Mouse (Mus musculus) myocyte (in vitro differentiated cells): ENCODE data around the gene Fam163b.

Experiments used
- CEBPB ChIP-seq: IDR thresholded peaks from 2 replicates; pipeline ENCODE4 v1.6.1; 2011; ENCODE audit warnings: mild to moderate bottlenecking, moderate library complexity; ENCODE audit not compliant: poor library complexity, insufficient read depth, severe bottlenecking
- E2F4 ChIP-seq: IDR thresholded peaks from one replicate; pipeline ENCODE4 v1.6.1; 2011; ENCODE audit warnings: mild to moderate bottlenecking, control low read depth, moderate library complexity; ENCODE audit not compliant: insufficient read depth
- MAX ChIP-seq: IDR thresholded peaks from one replicate; pipeline ENCODE4 v1.6.1; 2011; ENCODE audit warnings: low read depth, mild to moderate bottlenecking, control low read depth
- MYOD1 ChIP-seq, 3 experiments: IDR thresholded peaks; one replicate each; pipeline ENCODE4 v1.6.1; 2011; ENCODE audit warnings: control low read depth in 2 of 3, low read depth in 2 of 3, mild to moderate bottlenecking in 2 of 3, moderate library complexity in 1 of 3; ENCODE audit not compliant: insufficient read length in 2 of 3, control insufficient read depth in 1 of 3
- POLR2A ChIP-seq: IDR thresholded peaks from one replicate; pipeline ENCODE4 v1.6.1; 2011; ENCODE audit warnings: low read depth, mild to moderate bottlenecking, control low read depth, moderate library complexity; ENCODE audit not compliant: insufficient read length
- POLR2AphosphoS2 ChIP-seq: IDR thresholded peaks from one replicate; pipeline ENCODE4 v1.6.1; 2011; ENCODE audit warnings: low read depth, control low read depth; ENCODE audit not compliant: insufficient read length
- REST ChIP-seq: IDR thresholded peaks from one replicate; pipeline ENCODE4 v1.6.1; 2011; ENCODE audit warnings: mild to moderate bottlenecking, control low read depth, moderate library complexity; ENCODE audit not compliant: insufficient read depth, insufficient read length
- SRF ChIP-seq: IDR thresholded peaks from one replicate; pipeline ENCODE4 v1.6.1; 2011; ENCODE audit warnings: low read depth; ENCODE audit not compliant: control insufficient read depth, insufficient read length
- USF1 ChIP-seq: IDR thresholded peaks from one replicate; pipeline ENCODE4 v1.6.1; 2011; ENCODE audit warnings: low read depth, mild to moderate bottlenecking, control low read depth, moderate library complexity

GRCm38 (mm10) chr2:27174242-27174641 is 32.0 kb upstream of the Fam163b start:
- TF ChIP-seq POLR2A: no peak
- no peak for TF ChIP-seq MYOD1 (IDR thresholded peaks at IDR 0.05; ENCODE audit: control insufficient read depth in 1 of 3, insufficient read length in 2 of 3, low read depth in 2 of 3)
- no peak for TF ChIP-seq MAX
- no peak for TF ChIP-seq USF1
- no peak for TF ChIP-seq REST
- no peak for TF ChIP-seq POLR2AphosphoS2
- no peak for TF ChIP-seq E2F4
- no peak for TF ChIP-seq CEBPB
- no peak for TF ChIP-seq SRF
